Mouse (Mus musculus): ENCODE data around the gene Sdk2. TPM values are rescaled to one million over a fixed set of nuclear protein-coding genes. Genes with fewer than 3 reads are reported as not detected.

Sdk2 gene
- total RNA-seq, 2 experiments from 2014 or later = 0.23 to 0.84 TPM

DNA sequence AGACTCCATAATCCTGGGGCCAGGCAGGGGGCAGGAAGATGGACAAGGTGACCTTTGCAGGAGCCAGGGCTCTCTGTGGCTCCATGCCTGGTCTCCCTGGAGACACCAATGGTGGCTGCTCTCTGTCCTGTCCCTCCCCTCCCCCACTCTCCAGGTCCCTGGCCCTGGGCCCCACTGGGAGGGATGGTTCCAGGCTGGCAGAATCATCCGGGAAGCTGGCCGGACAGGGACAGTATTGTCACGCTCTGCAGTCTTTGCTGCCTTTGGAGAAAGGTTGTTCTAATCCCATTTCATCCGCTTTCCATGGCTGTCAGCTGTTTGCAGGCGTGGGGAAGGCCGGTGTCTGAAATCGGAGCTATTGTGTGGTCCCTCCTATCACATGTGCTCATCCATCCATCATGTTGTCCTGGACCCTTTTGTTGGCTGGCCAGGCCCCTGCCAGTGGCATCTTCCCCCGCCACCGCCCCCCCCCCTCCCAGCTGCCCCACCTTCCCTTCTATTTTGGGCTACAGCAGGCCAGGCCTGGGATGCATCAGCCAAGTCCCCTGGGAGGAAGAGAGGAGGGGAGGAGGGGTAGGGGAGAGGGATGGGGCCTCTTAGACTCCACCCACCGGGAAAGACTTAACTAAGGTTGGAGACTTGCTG lies 26.3 kb downstream of the Sdk2 start:
- DNase-seq = peak; percentile 58
- Histone ChIP-seq H3K27ac (peak overlapping the region; percentile 40; the same call in 1 of the 2 replicates), H3K4me3 (no peak overlapping the region)
- TF ChIP-seq CTCF (IDR thresholded peaks at IDR 0.05) = no peak
- intact Hi-C loops (cut with DNase I) = no loop called here

DNA sequence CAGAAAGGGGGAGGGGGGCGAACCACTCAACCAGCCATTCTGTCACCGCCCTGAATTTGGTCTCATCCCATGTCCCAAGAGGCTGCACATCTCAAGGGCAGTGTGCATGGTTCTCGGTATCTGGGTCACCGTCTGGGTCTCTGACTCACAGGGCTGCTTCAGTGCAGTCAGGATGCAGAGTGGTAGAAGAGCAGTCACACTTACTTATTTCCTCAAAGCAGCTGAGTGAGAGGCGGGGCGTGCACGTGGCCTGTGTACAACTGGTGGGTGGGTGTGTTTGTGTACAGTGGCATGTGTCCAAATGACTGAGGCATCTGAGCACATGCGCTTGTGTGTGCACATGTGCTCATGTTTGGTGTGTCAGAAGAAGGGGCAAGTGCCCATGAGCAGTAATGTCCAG lies 28.8 kb downstream of the Sdk2 start:
- DNase-seq = no peak
- H3K27ac ChIP-seq = no peak overlapping the region
- H3K4me3 ChIP-seq = no peak overlapping the region
- intact Hi-C loops (cut with DNase I) = no loop called here
- TF ChIP-seq CTCF (IDR thresholded peaks at IDR 0.05) = no peak

DNA sequence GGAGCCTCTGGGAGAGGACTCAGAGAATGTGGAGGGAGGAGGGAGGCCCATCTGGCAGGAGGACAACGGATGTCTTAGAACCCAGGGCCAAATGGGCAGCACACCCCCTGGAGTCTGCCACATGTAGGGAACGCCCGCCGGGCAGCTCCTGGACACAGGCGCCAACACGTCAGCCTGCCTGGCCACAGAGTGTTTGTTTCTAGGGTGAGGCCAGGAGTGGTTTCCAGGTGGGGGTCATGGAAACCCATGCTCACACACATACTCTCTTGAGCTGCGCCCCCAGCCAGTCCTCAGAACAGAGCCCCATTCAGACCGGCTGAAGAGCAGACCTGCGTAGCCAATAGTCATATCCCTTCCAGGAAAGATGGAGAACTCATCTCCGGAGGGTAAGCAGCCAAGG lies 35.4 kb downstream of the Sdk2 start:
- TF ChIP-seq CTCF (IDR thresholded peaks at IDR 0.05) = no peak
- DNase-seq = peak; percentile 24
- no peak overlapping the region for H3K4me3 ChIP-seq
- intact Hi-C loops (cut with DNase I) = no loop called here
- no peak overlapping the region for H3K27ac ChIP-seq

DNA sequence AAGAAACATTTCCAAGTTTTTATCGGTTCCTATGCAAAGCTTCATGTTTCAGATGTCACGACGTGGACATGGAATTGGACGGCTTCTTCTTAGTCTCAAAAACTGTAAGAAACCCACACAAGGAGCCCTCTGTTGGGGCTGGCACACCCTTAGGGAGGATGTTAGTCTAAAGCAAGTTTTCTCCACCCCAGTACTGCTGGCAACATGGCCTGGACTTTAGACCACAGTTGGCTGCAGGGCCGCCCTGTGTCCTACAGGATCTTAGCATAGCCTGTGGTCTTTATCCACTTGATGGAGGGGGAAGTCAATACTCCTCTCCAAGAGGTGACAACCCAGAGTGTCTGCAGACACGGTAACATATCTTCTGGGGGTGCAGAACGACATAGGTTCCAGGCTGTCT lies 36.6 kb downstream of the Sdk2 start:
- H3K4me3 ChIP-seq = no peak overlapping the region
- no peak for DNase-seq
- H3K27ac ChIP-seq = no peak overlapping the region
- intact Hi-C loops (cut with DNase I) = no loop called here
- no peak for TF ChIP-seq CTCF (IDR thresholded peaks at IDR 0.05)

DNA sequence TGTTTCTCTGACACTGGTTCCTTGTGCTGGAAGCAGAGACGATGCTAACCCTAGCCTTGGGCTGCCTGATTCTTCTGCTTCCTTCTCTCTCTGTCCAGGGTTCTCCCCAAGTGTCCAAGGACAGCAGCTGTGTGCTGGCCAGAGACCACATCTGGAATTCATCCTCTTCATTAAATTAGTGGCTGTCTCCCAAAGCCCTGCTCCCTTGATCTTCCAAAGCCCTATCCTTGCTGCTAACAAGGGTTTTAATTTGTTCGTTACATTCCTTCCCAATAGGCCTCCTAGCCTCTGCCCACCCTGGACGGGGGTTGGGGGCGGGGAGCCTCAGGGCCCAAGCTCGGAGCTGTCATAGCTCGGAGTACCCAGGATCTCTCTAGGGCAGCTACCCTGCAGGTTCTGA lies 38.3 kb downstream of the Sdk2 start:
- intact Hi-C loops (cut with DNase I) = no loop called here
- Histone ChIP-seq H3K4me3 (no peak overlapping the region), H3K27ac (no peak overlapping the region)
- TF ChIP-seq CTCF (IDR thresholded peaks at IDR 0.05) = no peak
- DNase-seq = peak; percentile 31

DNA sequence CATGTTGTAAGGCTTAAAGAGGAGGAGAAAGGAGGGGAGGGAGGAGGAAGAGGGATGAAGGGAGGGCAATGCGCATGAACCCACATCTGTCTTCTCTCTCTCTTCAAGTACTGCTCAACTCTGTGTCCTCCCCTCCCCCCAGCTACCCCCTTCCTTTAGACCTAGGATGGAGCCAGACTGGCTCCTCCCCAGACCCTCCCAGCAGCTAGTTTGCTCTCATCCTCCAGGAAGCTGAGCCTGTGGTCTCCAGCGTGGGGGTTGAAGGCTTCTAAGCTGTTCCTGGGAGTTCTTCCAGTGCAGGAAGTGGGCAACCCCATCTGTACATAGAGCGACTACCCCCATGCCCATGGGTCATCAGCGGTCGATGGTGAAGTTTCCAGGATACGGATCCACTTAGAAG lies 38.8 kb downstream of the Sdk2 start:
- intact Hi-C loops (cut with DNase I) = no loop called here
- DNase-seq = no peak
- H3K27ac ChIP-seq = no peak overlapping the region
- H3K4me3 ChIP-seq = no peak overlapping the region
- no peak for TF ChIP-seq CTCF (IDR thresholded peaks at IDR 0.05)

DNA sequence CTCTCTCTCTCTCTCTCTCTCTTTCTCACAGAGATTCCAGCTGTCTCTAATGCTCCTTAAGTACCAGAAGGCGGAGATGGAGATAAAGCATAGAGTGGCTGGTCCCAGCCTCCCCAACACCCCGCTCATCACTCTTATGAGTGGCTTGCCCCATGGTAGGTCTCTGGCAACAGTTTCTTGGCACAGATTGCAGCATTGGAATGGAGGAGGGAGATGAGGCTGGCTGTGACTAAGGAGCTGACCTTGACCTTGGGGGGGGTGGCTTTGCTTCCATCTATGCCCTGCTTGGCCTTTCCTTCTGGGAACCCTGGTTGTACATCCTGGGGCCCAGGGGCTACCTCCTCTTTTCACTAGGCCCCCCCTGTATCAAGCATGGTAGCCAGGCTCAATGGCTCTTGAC lies 41.8 kb downstream of the Sdk2 start:
- intact Hi-C loops (cut with DNase I) = no loop called here
- DNase-seq = no peak
- H3K27ac ChIP-seq = no peak overlapping the region
- H3K4me3 ChIP-seq = no peak overlapping the region
- TF ChIP-seq CTCF (IDR thresholded peaks at IDR 0.05) = no peak

DNA sequence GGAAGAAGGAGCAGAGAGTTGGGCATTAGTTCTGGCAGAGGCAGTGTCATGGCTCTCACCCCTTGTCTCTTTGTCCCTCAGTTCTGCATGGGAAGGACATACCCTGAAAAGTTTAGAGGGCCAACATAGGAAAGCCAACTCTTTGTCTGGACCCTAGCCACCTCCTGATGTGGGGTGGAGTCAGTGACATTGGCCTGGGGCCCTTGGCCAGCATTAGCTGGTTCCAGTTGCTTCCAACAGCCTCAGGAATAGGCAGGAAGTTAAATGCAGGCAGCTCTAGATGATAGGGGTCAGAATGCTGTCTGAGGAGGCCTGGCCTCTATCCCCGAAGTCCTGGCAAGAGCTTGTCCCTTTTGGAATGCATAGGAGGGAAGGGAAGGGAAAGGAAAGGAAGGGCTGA lies 42.9 kb downstream of the Sdk2 start:
- Histone ChIP-seq H3K4me3 (no peak overlapping the region), H3K27ac (no peak overlapping the region)
- intact Hi-C loops (cut with DNase I) = no loop called here
- DNase-seq = peak; percentile 56
- TF ChIP-seq CTCF (IDR thresholded peaks at IDR 0.05) = no peak

DNA sequence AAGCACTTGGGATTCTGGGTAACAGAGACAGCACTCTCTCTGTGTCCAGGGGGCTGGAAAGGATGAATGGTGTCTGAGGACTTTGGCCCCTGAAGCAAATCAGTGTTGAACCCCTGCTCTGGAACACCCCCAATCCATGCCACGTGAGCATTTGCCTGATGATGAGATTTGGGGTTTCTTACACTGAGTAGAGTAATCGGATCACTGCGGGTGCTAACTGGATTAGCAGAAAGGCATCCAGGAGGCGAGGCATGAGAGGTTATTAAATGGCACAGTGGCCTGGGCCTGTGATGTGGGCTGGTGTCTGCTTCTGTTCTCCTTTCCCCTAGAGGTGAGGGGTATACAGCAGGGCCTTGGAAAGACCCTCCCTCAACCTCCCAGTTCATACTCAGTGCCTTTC lies 44.7 kb downstream of the Sdk2 start:
- DNase-seq = no peak
- intact Hi-C loops (cut with DNase I) = no loop called here
- H3K4me3 ChIP-seq = no peak overlapping the region
- no peak overlapping the region for H3K27ac ChIP-seq
- TF ChIP-seq CTCF (IDR thresholded peaks at IDR 0.05) = no peak

DNA sequence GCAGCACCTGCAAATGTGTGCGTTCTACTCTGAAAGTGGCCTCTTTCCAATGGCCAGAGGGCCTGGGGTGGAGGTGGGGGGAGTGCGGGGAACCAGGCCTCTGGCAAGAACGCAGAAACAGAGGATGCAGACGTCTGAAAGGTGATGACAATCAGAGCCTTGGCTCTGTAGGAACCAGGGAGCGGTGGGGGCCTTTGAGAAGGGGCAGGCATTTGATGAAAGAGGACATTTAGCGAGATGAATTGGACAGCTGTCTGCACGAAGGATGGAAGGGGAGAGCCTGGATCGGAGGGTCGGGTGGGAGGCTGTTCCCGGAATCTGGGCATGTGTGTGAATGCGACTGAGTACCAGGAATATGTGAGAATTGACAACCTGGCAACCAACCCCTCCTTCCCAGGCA lies 47.8 kb downstream of the Sdk2 start:
- DNase-seq = no peak
- Histone ChIP-seq H3K27ac (no peak overlapping the region), H3K4me3 (no peak overlapping the region)
- intact Hi-C loops (cut with DNase I) = no loop called here
- TF ChIP-seq CTCF (IDR thresholded peaks at IDR 0.05) = no peak

DNA sequence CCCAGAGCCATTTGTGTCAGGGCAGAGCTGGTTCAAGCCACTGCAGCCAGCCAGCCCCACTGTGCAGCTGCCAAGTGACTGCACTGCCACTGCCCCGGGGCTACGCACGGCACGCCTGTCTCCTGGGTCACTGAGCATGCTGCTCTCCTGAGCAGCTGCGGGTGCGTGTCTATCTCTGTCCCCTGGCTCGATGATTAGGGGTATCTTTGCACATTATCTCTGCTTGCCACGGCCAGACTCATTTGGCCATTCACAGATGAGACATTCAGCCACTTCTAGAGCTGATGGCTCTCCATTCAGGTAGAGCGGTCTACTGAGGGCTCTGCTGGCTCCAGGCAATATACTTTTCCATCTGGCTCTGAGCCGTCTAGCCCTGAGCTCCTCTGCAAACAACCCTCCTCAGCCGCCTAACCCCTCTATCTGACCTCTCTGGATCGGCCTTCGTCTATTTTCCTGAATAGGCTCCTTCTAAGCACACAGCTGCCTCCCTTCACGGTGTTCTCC lies 49.9 kb downstream of the Sdk2 start:
- no peak for TF ChIP-seq CTCF (IDR thresholded peaks at IDR 0.05)
- Histone ChIP-seq H3K4me3 (no peak overlapping the region), H3K27ac (no peak overlapping the region)
- intact Hi-C loops (cut with DNase I) = no loop called here
- DNase-seq = peak; percentile 58

DNA sequence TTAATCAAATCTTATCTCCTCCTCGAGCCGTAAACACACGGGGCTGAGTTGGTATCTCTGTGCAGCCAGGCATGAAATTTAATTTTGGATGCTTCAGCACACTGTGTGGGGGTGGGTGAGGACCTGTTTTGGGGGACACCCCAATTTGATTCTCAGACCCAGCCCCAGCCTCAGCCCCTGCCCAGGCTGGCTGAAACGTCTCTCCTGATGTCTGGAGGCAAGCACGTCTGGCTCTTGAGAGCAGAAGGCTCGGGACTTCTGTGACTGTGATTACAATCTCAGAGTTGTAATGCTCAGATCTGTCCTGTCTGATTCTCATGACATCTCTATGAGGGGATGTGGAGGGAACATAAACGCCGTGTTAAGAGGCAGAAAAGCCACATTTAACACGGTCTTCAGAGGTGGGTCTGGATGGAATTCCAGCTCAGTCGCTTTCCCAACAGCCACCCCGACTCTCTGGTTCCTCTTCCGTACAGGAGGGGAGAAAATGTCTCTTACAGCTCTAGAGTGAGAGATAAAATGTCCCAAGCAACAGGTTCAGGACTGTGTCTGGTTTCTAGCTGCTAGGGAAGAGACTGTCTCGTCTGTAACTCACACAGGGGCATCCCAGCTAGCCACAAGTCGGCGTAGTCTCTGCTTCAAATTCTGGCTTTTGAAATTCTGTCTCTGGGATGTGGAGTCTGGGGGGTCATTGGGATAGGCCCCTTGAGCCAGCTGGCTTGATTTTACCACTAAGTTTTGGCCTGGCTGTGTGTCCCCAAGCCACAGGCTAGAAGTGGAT lies 50.5 kb downstream of the Sdk2 start:
- Histone ChIP-seq H3K27ac (no peak overlapping the region), H3K4me3 (no peak overlapping the region)
- TF ChIP-seq CTCF (IDR thresholded peaks at IDR 0.05) = no peak
- no peak for DNase-seq
- intact Hi-C loops (cut with DNase I) = no loop called here

DNA sequence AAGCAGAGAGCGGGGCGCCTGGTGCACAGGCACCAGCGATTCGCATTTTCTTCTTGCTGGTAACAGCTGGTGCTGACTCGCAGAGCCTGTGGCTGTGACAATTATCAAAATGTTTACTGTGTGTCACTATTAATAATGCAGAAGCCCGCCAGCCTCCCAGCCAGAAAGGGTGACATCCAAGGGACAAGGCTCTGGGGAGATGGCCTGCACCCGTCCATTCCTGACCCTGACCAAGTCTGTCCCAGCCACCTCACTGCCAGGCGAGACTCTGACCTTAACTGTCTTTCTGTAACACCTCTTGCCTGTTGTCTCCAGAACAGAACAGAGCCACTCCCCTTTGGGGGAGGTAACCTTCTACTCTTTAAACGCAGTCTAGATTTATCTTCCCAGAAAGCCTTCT lies 55.3 kb downstream of the Sdk2 start:
- Histone ChIP-seq H3K4me3 (no peak overlapping the region), H3K27ac (no peak overlapping the region)
- no peak for DNase-seq
- intact Hi-C loops (cut with DNase I) = no loop called here
- TF ChIP-seq CTCF (IDR thresholded peaks at IDR 0.05) = no peak

DNA sequence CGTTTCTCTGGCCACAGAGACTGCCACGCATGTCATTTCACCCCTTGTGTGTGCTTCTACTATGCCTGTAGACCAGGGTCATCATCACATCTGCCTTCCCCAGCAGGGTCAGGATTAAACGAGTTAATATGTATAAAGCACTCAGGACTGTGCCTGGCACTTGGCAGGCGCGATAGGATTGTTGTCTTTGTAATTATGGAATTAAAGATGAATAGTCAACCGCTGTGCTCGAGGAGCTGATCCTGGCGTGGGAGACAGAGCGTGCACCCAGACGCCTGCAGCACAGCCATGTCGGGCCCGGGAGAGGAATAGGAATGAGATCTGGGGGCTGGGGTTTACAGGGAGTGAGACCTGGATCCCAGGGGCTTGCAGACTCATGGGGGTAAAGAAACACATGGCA lies 61.0 kb downstream of the Sdk2 start:
- intact Hi-C loops (cut with DNase I) = no loop called here
- DNase-seq = no peak
- no peak overlapping the region for H3K27ac ChIP-seq
- TF ChIP-seq CTCF (IDR thresholded peaks at IDR 0.05) = no peak
- no peak overlapping the region for H3K4me3 ChIP-seq
